Mouse (Mus musculus): ENCODE data around the gene Sowahd.
"Not testable (repeated sequence)": the region's sequence is repeated elsewhere in the genome, so short reads cannot be mapped to it uniquely, and the experiment has no call there.

Sowahd gene

DNA sequence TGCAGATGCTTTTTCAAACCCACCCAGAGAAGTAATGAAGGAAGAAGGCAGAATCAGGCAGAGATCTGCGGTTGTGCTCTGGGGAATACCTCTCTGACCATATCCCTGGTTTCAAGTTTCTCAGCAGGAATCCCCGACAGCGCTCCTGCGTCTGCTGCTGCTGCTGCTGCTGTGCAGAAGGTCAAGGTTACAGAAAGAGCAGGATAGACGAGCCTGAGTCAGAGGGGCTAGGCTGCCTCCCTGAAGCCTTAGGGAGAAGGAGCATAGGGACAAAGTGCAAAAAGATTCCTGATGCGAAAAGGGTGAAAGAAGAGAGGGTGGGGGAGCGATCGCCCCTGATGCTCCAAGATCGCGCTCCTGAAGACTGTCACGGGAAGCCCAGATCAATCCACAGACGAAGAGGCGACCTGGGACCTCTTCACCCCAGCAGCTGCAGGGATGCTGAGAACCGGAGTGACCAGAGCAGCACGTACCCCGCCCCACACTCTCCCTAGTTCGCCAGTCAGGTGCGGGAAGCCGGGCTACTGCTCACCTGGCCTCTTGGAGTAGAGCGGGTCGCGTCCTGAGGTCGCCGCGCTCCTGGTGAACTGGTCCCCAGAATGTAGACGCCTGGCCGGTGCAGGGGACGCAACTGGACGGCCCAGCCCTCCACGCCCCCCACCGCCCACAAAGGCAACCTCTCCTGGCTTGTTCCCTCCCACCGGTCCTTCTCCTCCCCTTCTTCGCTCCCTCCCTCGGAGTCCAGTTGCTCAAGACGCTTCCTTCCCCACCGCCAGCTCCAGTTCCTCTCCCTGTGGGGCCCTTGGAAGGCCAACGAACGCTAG lies at the start of gene Sowahd:
Sowahd (plus strand) TSS at position 780 of the 824 bp plus-strand sequence.
- no peak for ATAC-seq (ENCODE audit: low TSS enrichment)

- no peak for ATAC-seq (ENCODE audit: low TSS enrichment)
These were observed 34.8 kb upstream of the Sowahd start for GRCm38 (mm10) chrX:37013870-37014269.

GRCm38 (mm10) chrX:37018150-37018654 lies 30.4 kb upstream of the Sowahd start:
- ATAC-seq (ENCODE audit: low TSS enrichment), result no peak

- ATAC-seq (ENCODE audit: low TSS enrichment), result no peak
These were observed 29.6 kb upstream of the Sowahd start for GRCm38 (mm10) chrX:37019045-37019444.

DNA sequence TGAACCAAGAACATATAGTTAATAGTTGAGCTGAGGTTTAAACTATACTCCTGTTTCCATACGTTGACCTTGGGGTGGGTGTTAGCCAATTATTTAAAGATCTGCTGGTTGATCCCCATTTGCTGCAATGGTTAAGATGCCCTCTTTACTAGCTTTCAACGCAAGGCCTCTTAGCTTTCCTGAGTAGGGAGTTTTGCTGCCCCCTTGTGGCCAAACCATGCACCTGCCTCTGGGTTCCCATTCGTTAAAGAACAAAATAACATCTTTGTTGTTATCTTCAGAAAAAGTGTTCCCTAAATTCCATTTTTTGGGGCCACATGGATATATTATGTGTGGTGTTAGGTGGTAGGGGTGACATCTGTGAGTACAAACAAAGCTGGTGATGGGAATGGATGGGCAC lies 26.0 kb upstream of the Sowahd start:
- ATAC-seq (ENCODE audit: low TSS enrichment), result peak; percentile 62; the same call in 1 of the 2 replicates

DNA sequence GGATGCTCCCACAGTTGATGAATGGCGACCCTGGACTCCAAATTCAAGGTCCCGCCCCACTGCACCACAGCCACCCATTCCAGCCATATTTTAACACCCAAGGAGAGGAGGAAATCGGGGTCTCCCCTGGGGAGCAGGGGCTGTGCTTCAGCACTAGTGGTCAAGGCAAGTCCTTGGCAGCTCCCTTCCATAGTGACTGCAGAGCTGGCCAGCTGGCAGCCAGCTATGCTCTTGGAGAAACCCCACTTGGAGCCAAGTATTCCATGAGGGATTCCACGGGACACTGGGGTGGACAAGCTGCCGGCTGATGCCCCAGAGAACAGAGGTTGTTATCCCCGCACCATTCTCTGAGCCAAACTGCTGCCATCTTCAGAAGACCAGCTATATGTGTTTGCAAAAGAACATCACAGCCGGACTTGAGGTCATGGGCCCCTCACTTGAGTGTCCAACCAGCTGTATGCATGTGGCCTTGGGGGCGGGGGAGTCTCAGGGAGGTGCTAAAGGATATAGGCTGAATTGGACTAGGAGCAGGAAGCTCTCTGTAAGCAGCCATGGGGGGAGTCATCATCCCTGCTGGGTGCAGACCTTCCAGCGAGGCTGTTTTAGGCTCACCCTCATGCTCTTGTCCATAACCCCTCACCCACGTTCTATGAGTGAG lies 24.9 kb upstream of the Sowahd start:
- no peak for ATAC-seq (ENCODE audit: low TSS enrichment)

- ATAC-seq (ENCODE audit: low TSS enrichment), result no peak
These were observed 20.3 kb upstream of the Sowahd start for GRCm38 (mm10) chrX:37028378-37028777.

DNA sequence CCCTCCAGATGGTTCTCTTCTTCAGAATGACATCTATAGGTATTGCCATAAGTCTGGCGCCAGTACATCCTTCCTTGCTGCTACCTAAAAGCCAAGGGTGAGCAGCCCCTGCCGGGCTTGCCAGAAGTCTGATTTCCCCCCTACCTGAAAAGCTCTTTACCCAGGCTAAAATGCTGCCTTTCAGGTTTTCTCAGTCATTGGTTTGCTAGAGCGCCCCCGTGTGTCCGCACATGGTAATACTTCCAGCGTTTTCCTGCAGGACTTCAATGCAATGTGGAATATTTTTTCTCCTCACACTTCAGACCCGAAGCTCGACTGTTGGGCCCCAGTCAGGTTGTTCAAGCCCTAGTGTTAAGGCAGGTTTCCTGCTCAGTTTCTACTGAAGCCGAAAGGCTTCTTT lies 5.9 kb upstream of the Sowahd start:
- 0 out of 2 replicates have a peak, but pooled peaks have one; percentile 44 for ATAC-seq (ENCODE audit: low TSS enrichment)

DNA sequence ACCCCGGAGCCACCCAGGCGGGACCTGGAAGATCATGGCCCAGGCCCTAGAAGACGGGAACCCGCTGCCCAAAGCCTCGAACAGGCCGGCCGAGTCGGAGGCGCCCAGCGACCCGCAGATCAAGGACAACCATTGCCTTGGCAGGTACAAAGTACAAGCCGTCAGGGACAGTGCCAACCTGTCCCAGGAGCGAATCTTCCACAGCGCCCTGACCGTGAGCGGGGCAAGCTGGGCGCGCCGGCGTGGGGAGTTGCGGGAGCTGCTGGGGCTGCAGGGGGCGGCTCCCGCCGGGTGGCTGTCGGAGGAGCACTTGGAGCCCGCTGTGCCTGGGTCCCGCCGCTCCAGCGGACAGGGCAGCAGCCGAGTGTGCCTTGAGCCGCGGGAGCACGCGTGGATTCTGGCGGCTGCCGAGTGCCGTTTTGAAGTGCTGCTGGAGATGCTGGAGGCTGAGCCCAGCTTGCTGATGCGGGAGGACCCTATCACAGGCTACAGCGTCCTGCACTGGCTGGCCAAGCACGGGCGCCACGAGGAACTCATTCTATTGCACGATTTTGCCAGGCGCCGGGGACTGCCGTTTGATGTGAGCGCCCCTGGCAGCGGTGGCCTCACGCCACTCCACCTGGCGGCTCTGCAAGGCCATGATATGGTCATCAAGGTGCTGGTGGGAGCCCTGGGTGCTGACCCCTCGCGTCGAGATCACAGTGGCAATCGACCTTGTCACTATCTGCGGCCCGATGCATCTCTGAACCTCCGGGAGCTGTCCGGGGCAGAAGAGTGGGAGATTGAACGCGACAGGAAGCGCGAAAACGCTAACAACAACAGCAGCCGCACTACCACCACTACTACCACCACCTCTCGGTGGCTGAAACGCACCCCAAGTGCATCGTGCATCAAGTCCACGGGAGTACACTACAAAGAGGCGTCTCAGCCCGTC lies 512 bp downstream of the Sowahd start:
- ATAC-seq (ENCODE audit: low TSS enrichment), result no peak

GRCm38 (mm10) chrX:37063902-37064301 lies 15.3 kb downstream of the Sowahd start:
- ATAC-seq (ENCODE audit: low TSS enrichment), result no peak

DNA sequence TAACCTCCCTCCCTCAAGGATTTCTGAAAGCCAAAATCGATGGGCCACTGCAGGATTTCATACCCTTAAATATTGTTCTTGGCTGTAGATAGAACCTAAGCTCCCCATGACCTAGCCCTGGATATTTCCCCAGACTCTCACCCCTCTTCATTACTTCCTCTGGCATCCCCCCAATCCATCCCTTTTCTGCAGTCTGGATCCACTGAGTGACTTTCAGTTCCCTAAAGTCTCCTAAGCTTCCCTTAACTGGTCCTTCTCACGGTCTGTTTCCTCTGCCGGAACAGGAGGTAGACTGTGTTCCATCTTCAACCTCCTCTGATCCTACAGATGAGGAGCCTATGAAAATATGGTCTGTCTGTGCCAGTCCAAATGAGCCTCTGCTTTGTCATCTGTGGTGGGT lies 18.7 kb downstream of the Sowahd start:
- no peak for ATAC-seq (ENCODE audit: low TSS enrichment)

DNA sequence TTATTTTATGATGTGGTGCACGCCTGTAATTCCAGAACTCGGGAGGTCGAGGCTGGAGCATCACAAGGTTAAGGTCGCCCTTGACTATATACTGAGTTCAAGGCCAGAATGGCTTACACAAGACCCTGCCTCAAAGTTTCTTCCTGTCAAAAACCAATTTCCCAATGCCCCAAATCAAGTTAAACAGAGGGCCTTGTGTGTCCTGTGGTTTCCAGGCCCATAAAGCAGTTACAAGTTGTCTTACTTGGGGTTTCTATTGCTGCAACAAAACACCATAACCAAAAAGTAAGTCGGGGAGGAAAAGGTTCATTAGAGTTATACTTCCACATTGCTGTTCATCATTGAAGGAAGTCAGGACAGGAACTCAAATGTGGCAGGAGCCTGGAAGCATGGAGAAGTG lies 20.1 kb downstream of the Sowahd start:
- no peak for ATAC-seq (ENCODE audit: low TSS enrichment)

DNA sequence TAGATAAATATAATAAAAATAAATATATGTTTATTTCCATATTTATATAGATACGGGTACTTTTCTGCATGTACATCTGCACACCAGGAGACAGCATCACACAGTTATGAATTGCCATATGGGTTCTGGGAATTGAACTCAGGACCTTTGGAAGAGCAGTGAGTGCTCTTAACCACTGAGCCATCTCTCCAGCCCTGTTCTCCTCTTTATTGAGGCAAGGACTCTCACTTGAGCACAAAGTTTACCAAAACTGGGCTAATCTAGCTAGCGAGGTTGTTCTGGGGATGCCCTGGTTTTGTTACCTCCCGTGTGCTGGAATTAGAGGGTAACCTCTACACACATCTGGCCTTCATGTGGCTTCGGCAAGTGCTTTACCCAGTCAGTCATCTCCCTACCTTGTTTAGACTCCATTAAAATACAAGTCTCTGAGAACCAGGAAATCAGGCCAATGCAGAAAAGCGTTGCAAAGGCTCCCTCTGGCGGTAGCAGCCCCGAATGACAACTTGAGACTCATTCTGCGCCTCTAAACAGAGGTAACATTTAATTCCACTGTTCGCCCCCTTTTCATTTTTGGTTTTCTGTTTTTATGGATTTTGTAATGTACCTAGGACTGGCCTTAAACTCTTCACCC lies 25.7 kb downstream of the Sowahd start:
- ATAC-seq (ENCODE audit: low TSS enrichment), result peak; percentile 72

DNA sequence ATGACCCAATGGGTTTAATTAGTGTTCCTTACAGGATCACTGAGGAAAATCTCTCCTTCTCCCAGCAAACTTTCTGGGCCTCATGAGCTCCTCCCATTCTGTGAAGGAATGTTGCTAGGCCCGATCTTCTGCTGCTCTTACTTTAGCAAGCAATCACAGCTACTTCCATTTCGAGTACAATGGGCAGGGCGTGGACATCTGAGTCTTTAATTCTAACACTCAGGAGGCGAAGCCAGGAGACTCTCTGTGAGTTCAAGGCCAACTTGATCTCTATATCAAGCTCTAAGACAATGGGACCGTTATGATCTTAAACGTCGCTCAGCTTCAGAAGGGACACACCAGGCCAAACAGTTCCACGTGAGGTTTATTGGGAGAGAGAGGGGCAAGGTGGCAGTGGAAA lies 28.0 kb downstream of the Sowahd start:
- ATAC-seq (ENCODE audit: low TSS enrichment), result no peak

- not testable (repeated sequence) for ATAC-seq (ENCODE audit: low TSS enrichment)
These were observed 31.7 kb downstream of the Sowahd start for GRCm38 (mm10) chrX:37080345-37080744.

- ATAC-seq (ENCODE audit: low TSS enrichment), result no peak
These were observed 32.5 kb downstream of the Sowahd start for GRCm38 (mm10) chrX:37081194-37081593.

- ATAC-seq (ENCODE audit: low TSS enrichment), result peak; percentile 64
These were observed 35.8 kb downstream of the Sowahd start for GRCm38 (mm10) chrX:37084318-37084926.

GRCm38 (mm10) chrX:37084927-37085660 lies 36.4 kb downstream of the Sowahd start, which contains the start of gene Rpl39:
TSS of gene Rpl39 (minus strand) at chrX:37085402.
- peak; percentile 97 for ATAC-seq (ENCODE audit: low TSS enrichment)

GRCm38 (mm10) chrX:37085665-37086064 lies 37.0 kb downstream of the Sowahd start:
- ATAC-seq (ENCODE audit: low TSS enrichment), result no peak

GRCm38 (mm10) chrX:37088778-37089177 lies 40.1 kb downstream of the Sowahd start:
- no peak for ATAC-seq (ENCODE audit: low TSS enrichment)

Data from frontal cortex, adult (tissue).